Comparison of ENCODE assay signal across 26 mouse cellular contexts in genomic region chr1:72992209-72992608, GRCm38 (mm10). TPM values are rescaled to one million over a fixed set of nuclear protein-coding genes. Genes with fewer than 3 reads are reported as not detected.
A peak's percentile ranks its signal among the peaks of the same experiment; 100 is the strongest.
DNase-seq lines count a peak whose midpoint lies in the region; ATAC-seq and TF ChIP-seq lines count a peak whose summit lies in the region.
"Had no signal": no experiment of that assay in that cellular context is flagged by ENCODE, and none has a peak within 500 bp of the region (broad histone marks: within the 10 kb centered on the region; RNA-seq: fewer than 3 reads in every experiment).

No protein-coding gene starts in this region.

- no peaks in the 10 kb centered on the region for H3K79me2 ChIP-seq in CH12.LX (replicated peaks; ENCODE audit: control insufficient read depth, extremely low read depth, insufficient read depth, poor library complexity, severe bottlenecking)

- no peaks in the 10 kb centered on the region for H3K36me3 ChIP-seq in CH12.LX (replicated peaks in 1 of 2; ENCODE audit: control insufficient read depth in 1 of 2, insufficient read depth in 1 of 2, low read length in 1 of 2)
- H3K36me3 ChIP-seq in ES-E14 (ENCODE audit: control insufficient read depth, insufficient read depth, low read length, poor library complexity, severe bottlenecking): no peaks in the 10 kb centered on the region
- H3K36me3 ChIP-seq in forebrain, postnatal 0 days (ENCODE audit: insufficient read depth): no peaks in the 10 kb centered on the region
- H3K36me3 ChIP-seq: G1E had no signal

- WGBS in forebrain, postnatal 0 days: 72% methylated on average over 2 of the region's 2 CpGs

- no peak overlapping the region for H3K9ac ChIP-seq in CH12.LX (ENCODE audit: insufficient read depth, low read depth)
- no peak overlapping the region for H3K9ac ChIP-seq in ES-E14 (ENCODE audit: insufficient read depth, low read depth, low read length, poor library complexity, severe bottlenecking)
- no peak overlapping the region for H3K9ac ChIP-seq in forebrain, postnatal 0 days

- H3K4me1 ChIP-seq in CH12.LX (ENCODE audit: control insufficient read depth in 1 of 2, insufficient read depth in 2 of 2): peaks cover 7 to 11% of the 10 kb centered on the region in 2 experiments; a peak in 2 of 4 replicates
- no peaks in the 10 kb centered on the region for H3K4me1 ChIP-seq in ES-E14 (ENCODE audit: control insufficient read depth in 2 of 2, insufficient read depth in 2 of 2, low read length in 2 of 2, poor library complexity in 1 of 2)
- H3K4me1 ChIP-seq in forebrain, postnatal 0 days (ENCODE audit: insufficient read depth): peaks cover 3% of the 10 kb centered on the region; the same call in 1 of the 2 replicates

- H3K4me2 ChIP-seq in CH12.LX (ENCODE audit: insufficient read depth, low read depth, poor library complexity, severe bottlenecking): no peak overlapping the region
- H3K4me2 ChIP-seq in forebrain, postnatal 0 days (ENCODE audit: low read depth): no peak overlapping the region

- H3K9me3 ChIP-seq in CH12.LX (replicated peaks; ENCODE audit: low read length) (peaks cover 4% of the 10 kb centered on the region), ES-E14 (ENCODE audit: control insufficient read depth, insufficient read depth, low read depth, low read length) (no peaks in the 10 kb centered on the region)
- no peaks in the 10 kb centered on the region for H3K9me3 ChIP-seq in forebrain, postnatal 0 days (ENCODE audit: low read length)

- H3K27me3 ChIP-seq in CH12.LX (replicated peaks): no peaks in the 10 kb centered on the region
- H3K27me3 ChIP-seq in forebrain, postnatal 0 days (ENCODE audit: insufficient read depth, low read length): no peaks in the 10 kb centered on the region

- no peak for TF ChIP-seq EP300 in CH12.LX (IDR thresholded peaks at IDR 0.05; ENCODE audit: low read length)

- H3K27ac ChIP-seq in CH12.LX (ENCODE audit: insufficient read depth, low read depth) (no peak overlapping the region), ES-E14 (ENCODE audit: insufficient read depth, low read depth, low read length, poor library complexity, severe bottlenecking) (no peak overlapping the region)
- H3K27ac ChIP-seq in forebrain, postnatal 0 days (ENCODE audit: low read depth, low read length): no peak overlapping the region

- dilution Hi-C loops in CH12.LX (cut with MboI; ENCODE audit: extremely low pct_ligation_motif_present, extremely low pct_unique_long_range_greater_than_20kb, low sequenced_read_pairs): no loop called here

- no peak for TF ChIP-seq RAD21 in CH12.LX (IDR thresholded peaks at IDR 0.05; ENCODE audit: low read depth, low read length)

- TF ChIP-seq POLR2A in CH12.LX (IDR thresholded peaks at IDR 0.05; ENCODE audit: low read depth, low read length): no peak

- in situ Hi-C loops in CH12.LX (cut with MboI; ENCODE audit: low pct_ligation_motif_present, low pct_unique_long_range_greater_than_20kb, low sequenced_read_pairs) (no loop called here), ES-E14 (cut with MboI; ENCODE audit: low sequenced_read_pairs in 2 of 2, unreplicated experiment in 2 of 2) (no loop called here)

- peak; percentile 51 for ATAC-seq in frontal cortex, adult (ENCODE audit: low TSS enrichment)
- no peak for ATAC-seq in forebrain, postnatal 0 days
- ATAC-seq: activated CD4-positive, CD25-positive, alpha-beta regulatory T cell, adult 4 months; CD4-positive, CD25-positive, alpha-beta regulatory T cell, adult 4 months; Patski had no signal

- TF ChIP-seq CTCF in CH12.LX (conservative IDR thresholded peaks at IDR 0.05 in 1 of 2, IDR thresholded peaks at IDR 0.05 in 1 of 2; ENCODE audit: low read depth in 2 of 2, low read length in 2 of 2): no peak
- no peak for TF ChIP-seq CTCF in forebrain, postnatal 0 days (IDR thresholded peaks at IDR 0.05; ENCODE audit: low read depth)

- no peak overlapping the region for H3K4me3 ChIP-seq in CH12.LX (replicated peaks in 1 of 3; ENCODE audit: low read depth in 2 of 3, low read length in 2 of 3, poor library complexity in 1 of 3)
- H3K4me3 ChIP-seq in ES-E14 (ENCODE audit: insufficient read depth in 1 of 2, low read depth in 1 of 2, low read length in 2 of 2, poor library complexity in 1 of 2, severe bottlenecking in 1 of 2): no peak overlapping the region
- no peak overlapping the region for H3K4me3 ChIP-seq in forebrain, postnatal 0 days (ENCODE audit: low read depth, low read length)

- DNase-seq in cerebellum, adult 9-10 months: peak; percentile 17
- DNase-seq in cerebellum, postnatal 36 days: no peak
- no peak for DNase-seq in frontal cortex, postnatal 14 days (ENCODE audit: low spot score in 2 of 2)
- no peak for DNase-seq in CH12.LX (ENCODE audit: extremely low read depth)
- no peak for DNase-seq in ES-E14 (ENCODE audit: low read depth, low spot score)
- no peak for DNase-seq in kidney, postnatal 14 days
- DNase-seq in forebrain, postnatal 0 days: no peak
- DNase-seq: adrenal gland, adult 2 months; adrenal gland, adult 8-10 months; adrenal gland, postnatal 10 days; adrenal gland, postnatal 14 days; adrenal gland, postnatal 25 days; adrenal gland, postnatal 36 days; B cell, adult 2 months; cerebellum, adult 11-12 months had no signal

TF ChIP-seq in CH12.LX, 34 proteins besides CTCF, POLR2A, EP300 and RAD21:
- peak; percentile 75; the same call in 1 of the 2 replicates for TF ChIP-seq MAFK (IDR thresholded peaks at IDR 0.05; ENCODE audit: insufficient replicate concordance, low read length)
- no peak for TF ChIP-seq IRF4 (IDR thresholded peaks at IDR 0.05; ENCODE audit: low read depth, low read length)

TF ChIP-seq in ES-E14, 5 proteins besides CTCF, POLR2A, EP300 and RAD21:
- no peak for TF ChIP-seq ZC3H11A (IDR thresholded peaks at IDR 0.05; ENCODE audit: borderline replicate concordance, low read depth, low read length)
- TF ChIP-seq CHD2 (IDR thresholded peaks at IDR 0.05; ENCODE audit: low read depth, low read length): no peak
- no peak for TF ChIP-seq HCFC1 (IDR thresholded peaks at IDR 0.05; ENCODE audit: borderline replicate concordance, insufficient read depth, low read length)
- TF ChIP-seq MAFK (IDR thresholded peaks at IDR 0.05; ENCODE audit: insufficient read depth, low read depth, low read length): peak; percentile 78; the same call in 1 of the 2 replicates
- no peak for TF ChIP-seq ZNF384 (IDR thresholded peaks at IDR 0.05; ENCODE audit: low read depth, low read length)
TF ChIP-seq in ES-E14: peak in this region for 1.

RNA-seq across cellular contexts. Expression of gene Tnp1, which starts 23.5 kb away (rescaled TPM):
- total RNA-seq in CH12.LX (2012; rRNA removed) (not detected in 2 replicates), CH12.LX (2014; rRNA removed) (not detected in 2 replicates), ES-E14 (2012; rRNA removed) (not detected in 2 replicates)
- not detected in 2 replicates for polyA plus RNA-seq in CH12.LX (2012; ENCODE audit: insufficient read length, low read depth)
- total RNA-seq in forebrain, postnatal 0 days (2014; rRNA removed): not detected in 2 replicates
- polyA plus RNA-seq in forebrain, postnatal 0 days (2015; fragmentation: Nextera tagmentation; extraction: Ambion mirVana): not detected in 2 replicates
- total RNA-seq: adrenal gland, adult 18-20 months; adrenal gland, adult 2 months; adrenal gland, adult 8-10 months; adrenal gland, postnatal 10 days; adrenal gland, postnatal 14 days; adrenal gland, postnatal 25 days; adrenal gland, postnatal 36 days; adrenal gland, postnatal 4 days; G1E; MEL had no signal
- polyA plus RNA-seq: activated CD4-positive, CD25-positive, alpha-beta regulatory T cell, adult 4 months; adrenal gland, adult 2 months; brain, embryonic 14.5 days; C2C12; CD4-positive, CD25-positive, alpha-beta regulatory T cell, adult 4 months; cerebellum, adult 2 months; G1E; Patski had no signal
